Mouse (Mus musculus) MEL (cell line): ENCODE measurements around the gene Cgrrf1. TPM values are rescaled to one million over a fixed set of nuclear protein-coding genes. Genes with fewer than 3 reads are reported as not detected.

Experiments
- DNase-seq: peaks from one replicate; pipeline ENCODE4 v3.0.0; 2011; ENCODE audit warnings: low read depth, low spot score
- H3K27ac ChIP-seq: 2 replicates; pipeline ENCODE4 v1.5.1; 2012; ENCODE audit warnings: low read depth, mild to moderate bottlenecking, control low read depth, low read length, moderate library complexity; ENCODE audit not compliant: control insufficient read depth
- H3K27me3 ChIP-seq, 2 experiments: fragments of 150-350 bp in 1 of 2; sonication (generic) in 1 of 2; 2 replicates each; pipeline ENCODE4 v1.6.1; 2012; ENCODE audit warnings: low read length in 2 of 2, mild to moderate bottlenecking in 2 of 2, improper control_type of control experiment in 1 of 2, moderate library complexity in 1 of 2; ENCODE audit not compliant: insufficient read depth in 2 of 2, control insufficient read depth in 1 of 2
- H3K36me3 ChIP-seq, 2 experiments: 2 replicates each; pipeline ENCODE4 v1.6.1; 2012 to 2014; ENCODE audit warnings: low read length in 2 of 2, improper control_type of control experiment in 1 of 2, inconsistent platforms in 1 of 2, mild to moderate bottlenecking in 1 of 2; ENCODE audit not compliant: insufficient read depth in 2 of 2, control insufficient read depth in 1 of 2
- H3K4me1 ChIP-seq, 2 experiments: fragments of 150-350 bp in 1 of 2; sonication (generic) in 1 of 2; 2 replicates each; pipeline ENCODE4 v1.6.1; 2012; ENCODE audit warnings: low read length in 2 of 2, improper control_type of control experiment in 1 of 2, mild to moderate bottlenecking in 1 of 2; ENCODE audit not compliant: insufficient read depth in 2 of 2, control insufficient read depth in 1 of 2
- H3K4me3 ChIP-seq, 2 experiments: fragments of 150-350 bp in 1 of 2; sonication (generic) in 1 of 2; 2 replicates each; pipeline ENCODE4 v1.5.1; 2012; ENCODE audit warnings: low read depth in 2 of 2, low read length in 2 of 2, mild to moderate bottlenecking in 2 of 2, moderate library complexity in 2 of 2, control low read depth in 1 of 2, improper control_type of control experiment in 1 of 2; ENCODE audit not compliant: control insufficient read depth in 1 of 2, insufficient read depth in 1 of 2
- H3K79me2 ChIP-seq: 2 replicates; pipeline ENCODE4 v1.6.1; 2012; ENCODE audit warnings: mild to moderate bottlenecking, low read length, moderate library complexity; ENCODE audit not compliant: control insufficient read depth, poor library complexity, insufficient read depth
- H3K9ac ChIP-seq: 2 replicates; pipeline ENCODE4 v1.6.1; 2012; ENCODE audit warnings: low read depth, mild to moderate bottlenecking, control low read depth, low read length, moderate library complexity; ENCODE audit not compliant: control insufficient read depth, poor library complexity, severe bottlenecking
- H3K9me3 ChIP-seq: fragments of 150-350 bp; sonication (generic); replicated peaks from 2 replicates; pipeline ENCODE4 v1.6.1; 2012; ENCODE audit warnings: mild to moderate bottlenecking, low read length, improper control_type of control experiment, moderate library complexity; ENCODE audit not compliant: insufficient read depth
- CHD1 ChIP-seq: IDR thresholded peaks from 2 replicates; pipeline ENCODE4 v1.6.1; 2012; ENCODE audit warnings: low read depth, mild to moderate bottlenecking, inconsistent platforms, low read length, improper control_type of control experiment
- CHD2 ChIP-seq: IDR thresholded peaks from 2 replicates; pipeline ENCODE4 v1.6.1; 2011; ENCODE audit warnings: low read length, improper control_type of control experiment
- EP300 ChIP-seq, 2 experiments: IDR thresholded peaks; 2 replicates each; pipeline ENCODE4 v1.6.1; 2011; ENCODE audit warnings: improper control_type of control experiment in 2 of 2, low read length in 2 of 2, low read depth in 1 of 2, mild to moderate bottlenecking in 1 of 2
- ETS1 ChIP-seq: IDR thresholded peaks from 2 replicates; pipeline ENCODE4 v1.6.1; 2012; ENCODE audit warnings: low read depth, mild to moderate bottlenecking, inconsistent platforms, low read length, improper control_type of control experiment, moderate library complexity
- GATA1 ChIP-seq: IDR thresholded peaks from 2 replicates; pipeline ENCODE4 v1.6.1; 2011; ENCODE audit warnings: low read depth, low read length, improper control_type of control experiment
- KAT2A ChIP-seq: conservative IDR thresholded peaks from 2 replicates; pipeline ENCODE4 v1.6.1; 2012; ENCODE audit warnings: low read depth, low read length, improper control_type of control experiment, inconsistent platforms
- MAX ChIP-seq: IDR thresholded peaks from 2 replicates; pipeline ENCODE4 v1.6.1; 2011; ENCODE audit warnings: low read length, improper control_type of control experiment
- MAZ ChIP-seq: IDR thresholded peaks from 2 replicates; pipeline ENCODE4 v1.6.1; 2012; ENCODE audit warnings: low read depth, mild to moderate bottlenecking, inconsistent platforms, low read length, improper control_type of control experiment
- MEF2A ChIP-seq: IDR thresholded peaks from 2 replicates; pipeline ENCODE4 v1.6.1; 2014; ENCODE audit warnings: low read depth, mild to moderate bottlenecking, inconsistent platforms, low read length, improper control_type of control experiment; ENCODE audit not compliant: poor library complexity, insufficient replicate concordance, severe bottlenecking; ENCODE audit errors: extremely low read depth
- MXI1 ChIP-seq: IDR thresholded peaks from 2 replicates; pipeline ENCODE4 v1.6.1; 2011; ENCODE audit warnings: mild to moderate bottlenecking, low read depth, low read length, improper control_type of control experiment
- MYB ChIP-seq: IDR thresholded peaks from 2 replicates; pipeline ENCODE4 v1.6.1; 2011; ENCODE audit warnings: mild to moderate bottlenecking, low read depth, low read length, improper control_type of control experiment
- NRF1 ChIP-seq: IDR thresholded peaks from 2 replicates; pipeline ENCODE4 v1.6.1; 2014; ENCODE audit warnings: low read depth, mild to moderate bottlenecking, inconsistent platforms, low read length, improper control_type of control experiment, moderate library complexity; ENCODE audit not compliant: poor library complexity, insufficient read depth, severe bottlenecking
- POLR2A ChIP-seq, 2 experiments: IDR thresholded peaks; 2 replicates each; pipeline ENCODE4 v1.6.1; 2011 to 2012; ENCODE audit warnings: low read length in 2 of 2, mild to moderate bottlenecking in 2 of 2, control low read depth in 1 of 2, improper control_type of control experiment in 1 of 2, low read depth in 1 of 2, moderate library complexity in 1 of 2; ENCODE audit not compliant: control insufficient read depth in 1 of 2, insufficient read depth in 1 of 2, poor library complexity in 1 of 2
- SIN3A ChIP-seq: IDR thresholded peaks from 2 replicates; pipeline ENCODE4 v1.6.1; 2012; ENCODE audit warnings: low read length, improper control_type of control experiment, inconsistent platforms
- SMC3 ChIP-seq: IDR thresholded peaks from 2 replicates; pipeline ENCODE4 v1.6.1; 2011; ENCODE audit warnings: low read depth, low read length, improper control_type of control experiment
- TCF12 ChIP-seq: IDR thresholded peaks from 2 replicates; pipeline ENCODE4 v1.6.1; 2014; ENCODE audit warnings: low read depth, mild to moderate bottlenecking, inconsistent platforms, low read length, improper control_type of control experiment, moderate library complexity
- UBTF ChIP-seq: IDR thresholded peaks from 2 replicates; pipeline ENCODE4 v1.6.1; 2012; ENCODE audit warnings: low read depth, mild to moderate bottlenecking, inconsistent platforms, low read length, improper control_type of control experiment, moderate library complexity, borderline replicate concordance; ENCODE audit not compliant: insufficient read depth
- USF1 ChIP-seq: IDR thresholded peaks from 2 replicates; pipeline ENCODE4 v1.6.1; 2014; ENCODE audit warnings: low read depth, mild to moderate bottlenecking, inconsistent platforms, low read length, improper control_type of control experiment, moderate library complexity
- USF2 ChIP-seq, 2 experiments: IDR thresholded peaks; 2 replicates each; pipeline ENCODE4 v1.6.1; 2011 to 2012; ENCODE audit warnings: improper control_type of control experiment in 2 of 2, low read length in 2 of 2, borderline replicate concordance in 1 of 2, inconsistent platforms in 1 of 2, low read depth in 1 of 2, mild to moderate bottlenecking in 1 of 2; ENCODE audit not compliant: insufficient read depth in 1 of 2
- ZC3H11A ChIP-seq: IDR thresholded peaks from 2 replicates; pipeline ENCODE4 v1.6.1; 2012; ENCODE audit warnings: low read depth, mild to moderate bottlenecking, inconsistent platforms, low read length, improper control_type of control experiment
- ZKSCAN1 ChIP-seq: IDR thresholded peaks from 2 replicates; pipeline ENCODE4 v1.6.1; 2012; ENCODE audit warnings: low read depth, mild to moderate bottlenecking, inconsistent platforms, low read length, improper control_type of control experiment, moderate library complexity
- ZNF384 ChIP-seq: IDR thresholded peaks from 2 replicates; pipeline ENCODE4 v1.6.1; 2012; ENCODE audit warnings: low read depth, mild to moderate bottlenecking, inconsistent platforms, low read length, improper control_type of control experiment
- polyA plus RNA-seq, 2 experiments: library from polyadenylated mRNA; stranded (reverse) in 1 of 2; unstranded in 1 of 2; fragments of >175 nt in 1 of 2; fragments of >200 nt in 1 of 2; gene quantifications; 2 replicates each; pipeline versions ENCODE4 v1.2.1 to v1.2.4; 2012; ENCODE audit warnings: low replicate concordance in 2 of 2, low read depth in 1 of 2; ENCODE audit not compliant: insufficient read length in 2 of 2, insufficient read depth in 1 of 2, missing spikeins in 1 of 2
- total RNA-seq: library from RNA; depleted of rRNA; stranded (reverse); fragments of 300-350 nt; gene quantifications from 2 replicates; pipeline ENCODE4 v1.2.3, GENCODE M21; 2012

Cgrrf1 gene
- total and polyA plus RNA-seq, 3 experiments, result 18.3 to 26.2 TPM; not detected in 1

GRCm38 (mm10) chr14:46831837-46832333 lies at the start of gene Cgrrf1 (continued):
- TF ChIP-seq MYB (no peak), USF2 (IDR thresholded peaks at IDR 0.05; ENCODE audit: borderline replicate concordance in 1 of 2, insufficient read depth in 1 of 2, low read depth in 1 of 2, low read length in 2 of 2) (no peak), SIN3A (peak; percentile 87)

- TF ChIP-seq CHD2 (no peak), ETS1 (no peak), MAX (no peak)
- Histone ChIP-seq H3K9ac (no peak overlapping the region), H3K36me3 (peaks cover 2 to 33% of the 10 kb centered on the region in 2 experiments), H3K4me1 (peaks cover 0 to 6% of the 10 kb centered on the region in 2 experiments; a peak in 2 of 4 replicates), H3K27ac (no peak overlapping the region), H3K27me3 (no peaks in the 10 kb centered on the region), H3K79me2 (peaks cover 45% of the 10 kb centered on the region), H3K4me3 (no peak overlapping the region), H3K9me3 (no peaks in the 10 kb centered on the region)
- no peak for DNase-seq
These were observed 49.6 kb upstream of the Cgrrf1 start for GRCm38 (mm10) chr14:46782187-46782828.

- DNase-seq, result no peak
- peaks cover 53% of the 10 kb centered on the region for H3K79me2 ChIP-seq
- no peaks in the 10 kb centered on the region for H3K27me3 ChIP-seq
- H3K4me3 ChIP-seq, result no peak overlapping the region
- no peak overlapping the region for H3K9ac ChIP-seq
- TF ChIP-seq UBTF (no peak), SMC3 (no peak)
- H3K4me1 ChIP-seq, result peaks cover 0 to 6% of the 10 kb centered on the region in 2 experiments; a peak in 2 of 4 replicates
- no peak overlapping the region for H3K27ac ChIP-seq
- peaks cover 2 to 28% of the 10 kb centered on the region in 2 experiments for H3K36me3 ChIP-seq
- H3K9me3 ChIP-seq, result no peaks in the 10 kb centered on the region
These were observed 48.5 kb upstream of the Cgrrf1 start for GRCm38 (mm10) chr14:46783327-46783926.

- H3K36me3 ChIP-seq, result peaks cover 2 to 18% of the 10 kb centered on the region in 2 experiments
- TF ChIP-seq GATA1 (no peak), ZKSCAN1 (no peak), POLR2A (IDR thresholded peaks at IDR 0.05; ENCODE audit: control insufficient read depth in 1 of 2, insufficient read depth in 1 of 2, low read depth in 1 of 2, low read length in 2 of 2, poor library complexity in 1 of 2) (no peak), EP300 (IDR thresholded peaks at IDR 0.05; ENCODE audit: low read depth in 1 of 2, low read length in 2 of 2) (no peak), MAZ (no peak), NRF1 (no peak), USF1 (no peak), MXI1 (no peak), KAT2A (no peak), ZNF384 (no peak), CHD1 (no peak), TCF12 (no peak), ZC3H11A (no peak), MEF2A (no peak)
- H3K4me3 ChIP-seq, result no peak overlapping the region
These were observed 46.7 kb upstream of the Cgrrf1 start for GRCm38 (mm10) chr14:46785247-46785646.

More at GRCm38 (mm10) chr14:46785247-46785646, 46.7 kb upstream of the Cgrrf1 start:
- H3K79me2 ChIP-seq, result peaks cover 53% of the 10 kb centered on the region
- no peak overlapping the region for H3K27ac ChIP-seq
- DNase-seq, result no peak
- no peaks in the 10 kb centered on the region for H3K27me3 ChIP-seq
- no peaks in the 10 kb centered on the region for H3K9me3 ChIP-seq
- H3K4me1 ChIP-seq, result peaks cover 2 to 16% of the 10 kb centered on the region in 2 experiments; a peak in 3 of 4 replicates
- no peak overlapping the region for H3K9ac ChIP-seq
